Mouse (Mus musculus) c-Kit-negative CD71-positive TER-119-positive erythroid progenitor cells, embryonic 14.5 days (primary cell): ENCODE results near the gene Mylk.

Source experiments
- DNase-seq: peaks from one replicate; pipeline ENCODE4 v3.0.0-alpha.2; 2013; ENCODE audit warnings: low read depth, low spot score

The Mylk gene

DNA sequence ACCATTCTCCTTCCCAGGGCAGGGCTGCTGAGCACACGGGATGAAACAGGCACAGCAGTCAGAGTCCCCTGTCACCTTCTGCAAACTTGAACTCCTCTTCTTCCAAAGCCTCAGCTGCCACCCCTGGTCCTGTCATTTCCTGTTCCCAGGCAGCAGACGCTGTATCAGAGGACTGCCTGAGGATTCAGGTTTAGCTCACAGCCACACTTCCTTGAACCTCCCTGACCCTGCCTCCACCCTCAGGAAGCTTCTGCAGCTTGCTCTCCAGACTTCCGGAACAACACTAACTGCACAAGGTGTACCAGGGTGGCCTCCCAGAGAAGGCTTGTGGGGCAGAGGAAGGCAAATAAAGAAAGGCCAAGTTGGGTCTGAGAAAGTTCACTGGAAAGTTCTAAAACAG lies 102.6 kb downstream of the Mylk start:
- no peak for DNase-seq

DNA sequence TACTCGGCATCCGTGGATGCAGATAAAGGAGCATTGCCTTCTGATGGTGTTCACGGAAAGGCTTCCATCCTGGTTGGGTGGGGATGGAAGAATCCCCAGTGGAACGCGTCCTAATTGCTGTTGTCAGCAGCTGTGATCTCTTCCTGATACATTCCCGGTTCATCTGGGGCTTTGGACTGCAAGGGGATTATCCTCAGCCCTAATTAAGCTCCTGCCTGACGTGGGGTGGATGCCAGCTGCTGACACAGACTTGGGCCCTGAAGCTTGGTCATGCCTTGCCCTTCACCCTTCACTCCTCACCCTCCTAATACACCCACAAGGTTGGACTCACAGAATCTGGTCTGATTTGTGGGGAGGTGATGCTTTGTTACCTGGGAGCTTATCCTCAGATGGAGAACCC lies 109.1 kb downstream of the Mylk start:
- no peak for DNase-seq

DNA sequence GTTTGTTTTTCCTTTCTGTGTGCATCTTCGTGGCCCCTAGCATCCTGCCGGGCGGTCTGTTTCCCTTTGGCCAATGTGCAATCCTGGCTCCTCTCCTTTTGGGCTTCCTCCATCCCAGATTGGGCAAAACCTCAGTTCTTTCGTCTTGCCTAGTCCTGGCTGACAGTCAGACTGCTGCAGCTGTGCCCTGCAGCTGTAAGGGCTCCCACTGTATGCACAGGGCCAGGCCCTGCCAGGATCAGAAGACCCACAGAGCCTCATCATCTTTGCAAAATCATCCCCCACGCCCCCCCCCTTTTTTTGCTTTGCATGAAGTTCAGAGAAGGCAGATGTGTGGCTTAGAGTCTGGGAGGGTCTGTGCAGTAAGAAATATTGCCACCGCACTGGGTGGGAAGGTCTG lies 110.1 kb downstream of the Mylk start:
- no peak for DNase-seq

DNA sequence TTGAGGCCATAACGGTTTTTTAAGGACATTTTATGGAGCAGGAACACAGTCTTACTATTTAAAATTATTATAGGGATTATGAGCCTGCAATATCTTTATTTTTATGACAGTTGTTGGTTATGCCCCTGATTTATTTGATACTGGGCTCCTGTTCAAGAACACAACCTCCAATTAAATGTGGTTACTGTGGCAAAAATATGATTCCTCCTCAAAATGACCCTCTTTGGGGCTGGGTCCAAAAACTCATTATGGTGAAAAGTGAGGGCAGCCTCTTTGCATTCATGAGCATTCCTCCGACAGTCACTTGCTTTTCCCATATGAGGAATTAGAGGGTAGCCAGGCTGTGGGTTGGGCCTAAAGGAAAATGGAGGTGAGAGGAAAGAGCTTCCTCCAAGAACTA lies 110.7 kb downstream of the Mylk start:
- DNase-seq, result no peak

DNA sequence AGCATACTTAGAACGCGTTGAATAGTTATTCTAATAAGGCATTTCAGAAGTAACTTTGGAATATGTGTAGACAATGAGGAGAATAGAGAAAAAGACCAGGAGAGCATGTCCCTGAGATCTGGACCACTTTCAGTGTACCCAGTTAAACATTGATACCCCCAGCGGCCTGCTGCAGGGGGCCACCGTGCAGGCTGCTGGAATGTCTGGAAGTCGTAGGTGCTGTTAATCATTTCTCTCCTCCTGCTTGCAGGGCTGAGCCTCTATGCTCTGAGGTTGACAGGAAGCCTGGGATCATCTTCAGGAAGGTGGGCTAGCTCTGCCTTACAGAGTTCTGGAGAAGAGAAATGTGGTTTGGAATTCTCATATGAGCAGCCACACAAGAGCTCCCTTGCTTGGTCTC lies 112.6 kb downstream of the Mylk start:
- DNase-seq, result no peak

DNA sequence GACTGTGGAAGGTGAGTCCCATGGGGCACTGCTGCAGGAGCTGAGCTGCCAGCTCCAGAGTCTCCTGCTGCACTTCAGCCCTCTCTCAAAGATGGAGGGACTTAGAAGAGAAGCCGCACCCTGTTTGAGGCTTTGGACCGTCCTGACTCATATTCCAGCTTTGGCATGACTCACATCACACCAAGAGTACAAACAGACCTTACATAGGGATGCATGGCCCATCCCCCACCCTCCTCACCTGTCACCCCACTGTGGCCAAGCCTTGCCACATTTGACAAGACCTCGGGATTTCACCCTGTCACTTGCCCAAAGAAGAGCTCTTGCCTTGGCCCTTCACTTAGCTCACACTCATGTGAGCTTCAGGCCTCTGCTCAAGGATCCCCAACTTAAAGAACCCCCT lies 115.8 kb downstream of the Mylk start:
- DNase-seq, result no peak

DNA sequence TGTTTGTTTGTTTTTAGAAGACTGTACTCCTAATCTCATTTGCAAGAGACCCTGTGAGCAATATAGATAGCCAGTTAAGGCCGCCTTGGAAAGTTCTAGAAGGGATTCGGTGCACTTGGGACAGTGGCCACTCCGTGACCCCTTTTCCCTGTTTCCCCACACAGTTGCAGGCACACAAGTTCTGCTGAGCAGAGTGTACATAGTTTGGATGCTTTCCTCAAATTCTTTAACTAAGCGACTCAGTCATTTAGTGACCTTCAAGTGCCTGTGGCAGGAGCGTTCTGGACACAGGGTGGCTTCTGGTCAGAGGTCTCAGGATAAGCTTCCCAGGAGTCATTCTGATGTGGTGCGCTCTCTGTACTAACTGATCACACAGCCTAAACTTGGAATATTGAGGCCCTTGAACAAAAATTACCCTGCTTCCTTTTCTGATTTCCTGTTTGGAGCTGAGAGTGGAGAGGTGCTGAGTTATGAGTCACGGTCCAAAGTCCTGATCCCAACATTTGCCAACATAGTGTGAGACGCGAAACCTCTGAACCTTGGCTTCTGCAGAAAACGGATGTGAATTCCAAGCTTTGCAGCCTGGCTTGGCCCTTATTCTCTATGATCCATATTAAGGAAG lies 116.8 kb downstream of the Mylk start:
- DNase-seq, result no peak

DNA sequence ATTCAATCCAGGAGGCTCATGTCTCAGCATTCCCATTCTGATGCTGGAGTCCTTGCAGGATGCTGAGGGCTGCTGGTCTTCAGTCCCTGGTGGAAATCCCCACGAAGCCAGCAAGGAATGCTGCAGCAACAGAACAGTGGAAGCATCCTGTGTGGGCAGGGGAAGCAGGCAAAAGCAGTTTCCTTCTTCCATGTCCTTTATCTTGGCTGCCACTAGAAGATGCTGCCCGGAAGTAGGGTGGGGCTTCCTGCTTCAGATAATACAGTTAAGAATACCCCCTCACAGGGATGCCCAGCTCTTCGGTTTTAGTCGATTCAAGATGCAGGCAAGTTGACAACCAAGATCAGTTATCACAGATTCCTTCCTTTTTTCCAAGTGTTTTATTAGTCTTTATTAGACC lies 120.4 kb downstream of the Mylk start:
- no peak for DNase-seq

DNA sequence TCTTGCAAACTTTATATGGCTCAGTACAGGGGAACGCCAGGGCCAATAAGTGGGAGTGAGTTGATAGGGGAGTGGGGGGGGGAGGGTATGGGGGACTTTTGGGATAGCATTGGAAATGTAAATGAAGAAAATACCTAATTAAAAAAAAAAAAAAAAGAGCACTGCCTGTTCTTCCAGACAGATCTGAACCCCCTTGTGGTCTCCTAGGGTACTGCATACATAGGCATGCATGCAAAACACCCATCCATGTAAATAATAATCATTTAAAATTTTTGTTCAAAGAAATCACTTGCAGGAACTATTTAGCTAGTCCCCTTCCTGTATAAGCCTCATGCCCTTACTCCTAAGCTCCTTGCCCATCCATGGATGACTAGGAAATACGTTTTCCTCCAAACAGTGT lies 122.2 kb downstream of the Mylk start:
- DNase-seq, result no peak

DNA sequence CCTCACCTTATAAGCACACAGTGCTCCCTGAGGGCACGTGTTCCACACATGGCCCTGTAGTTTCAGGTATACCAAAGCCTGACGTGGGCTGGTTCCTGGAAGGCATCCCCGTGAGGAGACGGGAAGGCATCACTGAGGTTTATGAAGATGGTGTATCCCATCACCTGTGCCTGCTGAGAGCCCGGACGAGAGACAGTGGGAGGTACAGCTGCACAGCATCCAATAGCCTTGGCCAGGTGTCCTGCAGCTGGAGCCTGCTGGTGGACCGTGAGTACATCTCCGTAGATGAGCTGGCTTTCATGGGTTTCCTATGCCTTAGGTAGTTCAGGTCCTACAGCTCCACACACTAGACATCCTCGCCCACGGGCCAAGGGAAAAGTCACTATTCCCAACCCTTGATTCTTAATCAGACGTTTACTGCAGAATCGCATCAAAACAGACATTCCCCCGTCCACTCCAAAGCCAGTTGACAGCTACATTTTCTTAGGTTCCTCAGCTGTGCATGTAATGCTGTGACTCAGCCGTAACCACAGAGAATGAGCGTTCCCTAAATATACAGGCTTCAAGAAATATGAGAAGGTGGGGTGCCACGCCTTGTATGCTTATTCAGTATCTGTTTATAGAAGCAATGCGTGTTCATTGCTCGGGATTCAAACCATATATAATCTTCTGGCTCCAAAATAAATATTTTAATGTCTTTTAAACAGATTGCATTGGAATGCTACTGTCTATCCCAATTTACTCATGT lies 135.2 kb downstream of the Mylk start:
- DNase-seq, result no peak

DNA sequence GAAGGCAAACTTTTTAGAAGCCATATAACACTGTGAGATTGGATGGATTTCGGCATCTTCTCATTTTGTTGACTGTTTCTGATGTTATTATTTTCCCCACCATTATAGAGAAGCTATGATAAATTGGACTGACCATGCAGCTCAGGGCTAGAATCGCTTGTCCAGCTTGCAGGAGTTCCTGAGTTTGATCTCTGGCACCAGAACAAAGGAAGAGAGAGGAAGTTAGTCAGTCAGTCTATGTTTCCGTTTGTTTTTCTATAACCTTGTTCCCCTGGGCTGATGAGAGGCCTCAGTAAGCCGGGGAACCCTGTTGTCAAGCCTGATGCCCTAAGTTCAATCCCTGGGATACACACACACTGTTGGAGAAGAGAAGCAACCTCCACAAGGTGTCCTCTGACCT lies 135.8 kb downstream of the Mylk start:
- DNase-seq, result no peak

DNA sequence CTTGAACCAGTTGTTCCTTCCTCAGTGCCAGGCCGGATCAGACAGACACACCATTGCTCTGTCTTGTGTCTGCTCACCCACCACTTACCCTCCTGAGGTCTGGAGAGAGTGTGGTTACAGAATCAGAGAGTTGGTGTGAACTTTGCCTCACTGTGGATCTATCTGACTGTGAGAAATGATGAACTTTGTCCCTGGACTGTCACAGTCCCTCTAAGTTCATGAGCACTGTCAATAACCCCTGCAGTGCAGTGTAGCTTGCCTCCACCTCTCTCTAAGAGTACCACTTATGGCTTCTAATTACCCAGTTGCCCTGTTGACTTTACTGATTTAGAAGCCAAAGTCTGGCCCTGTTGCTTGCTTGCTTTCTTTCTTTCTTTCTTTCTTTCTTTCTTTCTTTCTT lies 142.0 kb downstream of the Mylk start:
- DNase-seq, result no peak

DNA sequence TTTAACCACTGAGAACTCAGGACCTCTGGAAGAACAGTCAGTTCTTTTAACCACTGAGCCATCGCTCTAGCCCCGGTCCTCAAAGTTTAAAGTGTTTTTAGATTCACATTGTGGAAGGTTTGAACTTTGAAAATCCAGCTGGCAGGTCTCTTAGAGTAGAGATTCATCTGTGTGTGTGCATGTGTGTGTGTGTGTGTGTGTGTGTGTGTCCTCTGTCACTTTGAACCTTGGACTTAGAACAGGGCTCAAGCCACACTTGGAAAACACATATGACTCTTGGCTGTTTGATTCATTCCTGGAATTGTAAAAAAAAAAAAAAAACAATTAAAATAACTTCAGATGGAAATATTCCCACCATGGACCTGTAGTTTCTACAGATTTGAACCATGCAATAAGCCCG lies 149.0 kb downstream of the Mylk start:
- no peak for DNase-seq

DNA sequence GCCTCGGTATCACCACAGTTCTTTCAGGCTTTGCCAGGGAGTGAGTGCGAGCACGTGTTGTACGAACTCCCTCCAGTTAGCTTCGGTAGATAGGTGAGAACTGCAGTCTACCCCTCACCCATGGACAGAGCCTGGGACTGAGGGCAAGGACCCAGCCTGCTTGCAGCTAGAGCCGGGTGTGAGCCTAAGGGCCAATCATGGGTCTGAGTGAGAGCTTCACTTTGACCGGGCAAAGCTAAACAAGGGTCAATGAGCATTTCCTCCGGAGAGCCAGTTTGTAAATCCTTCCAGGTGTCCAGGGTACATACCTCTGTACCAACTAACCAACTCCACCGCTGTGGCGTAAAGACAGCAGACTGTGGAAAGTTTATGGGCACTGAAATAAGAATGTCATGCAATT lies 150.9 kb downstream of the Mylk start:
- no peak for DNase-seq

DNA sequence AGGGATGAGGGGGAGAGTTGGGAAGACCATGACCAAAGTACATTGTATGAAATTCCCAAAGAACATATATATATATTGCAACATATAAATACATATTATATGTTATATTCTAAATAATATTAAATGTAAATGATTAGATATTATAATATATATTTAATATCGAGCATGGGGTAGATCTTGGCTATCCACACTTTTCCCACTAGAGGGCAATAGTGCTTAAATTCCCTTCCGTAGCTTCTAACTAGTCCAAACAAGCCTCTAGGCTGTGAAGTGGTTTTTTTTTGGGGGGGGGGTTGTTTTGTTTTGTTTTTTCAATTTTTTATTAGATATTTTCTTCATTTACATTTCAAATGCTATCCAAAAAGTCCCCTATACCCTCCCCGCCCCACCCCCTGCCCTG lies 152.0 kb downstream of the Mylk start:
- DNase-seq, result no peak

DNA sequence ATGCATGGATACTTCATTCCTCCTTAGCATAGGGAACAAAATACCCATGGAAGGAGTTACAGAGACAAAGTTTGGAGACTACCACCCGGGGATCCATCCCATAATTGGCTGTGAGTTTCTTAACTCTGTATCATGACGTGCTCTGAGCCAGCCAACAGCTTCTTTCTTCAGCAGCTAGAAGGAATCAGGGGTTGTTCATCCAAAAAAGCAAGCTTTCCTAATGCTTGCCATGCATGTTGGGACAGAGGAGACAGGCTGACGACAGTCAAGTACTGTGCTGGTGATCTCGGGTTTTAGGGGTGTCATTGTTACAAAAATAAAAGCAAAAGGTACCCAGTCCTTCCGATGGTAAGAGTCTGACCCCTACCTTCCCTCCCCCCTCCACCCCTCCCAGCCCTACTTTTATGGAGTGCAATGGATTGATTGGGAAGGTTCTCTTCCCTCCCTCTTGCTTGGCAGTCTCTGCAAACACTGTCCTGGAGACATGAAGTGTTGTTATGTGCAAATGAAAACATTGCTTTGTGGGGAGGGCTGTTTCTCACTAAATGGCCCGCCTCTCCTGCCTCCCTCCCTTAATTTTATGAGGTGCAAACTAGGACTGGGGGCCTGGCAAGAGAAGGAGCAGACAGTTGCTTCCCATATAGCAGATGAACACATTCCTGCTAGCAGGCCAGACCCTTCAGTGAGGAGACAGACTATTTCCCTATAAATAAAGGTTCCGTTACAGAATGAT lies 153.2 kb downstream of the Mylk start:
- DNase-seq, result no peak

DNA sequence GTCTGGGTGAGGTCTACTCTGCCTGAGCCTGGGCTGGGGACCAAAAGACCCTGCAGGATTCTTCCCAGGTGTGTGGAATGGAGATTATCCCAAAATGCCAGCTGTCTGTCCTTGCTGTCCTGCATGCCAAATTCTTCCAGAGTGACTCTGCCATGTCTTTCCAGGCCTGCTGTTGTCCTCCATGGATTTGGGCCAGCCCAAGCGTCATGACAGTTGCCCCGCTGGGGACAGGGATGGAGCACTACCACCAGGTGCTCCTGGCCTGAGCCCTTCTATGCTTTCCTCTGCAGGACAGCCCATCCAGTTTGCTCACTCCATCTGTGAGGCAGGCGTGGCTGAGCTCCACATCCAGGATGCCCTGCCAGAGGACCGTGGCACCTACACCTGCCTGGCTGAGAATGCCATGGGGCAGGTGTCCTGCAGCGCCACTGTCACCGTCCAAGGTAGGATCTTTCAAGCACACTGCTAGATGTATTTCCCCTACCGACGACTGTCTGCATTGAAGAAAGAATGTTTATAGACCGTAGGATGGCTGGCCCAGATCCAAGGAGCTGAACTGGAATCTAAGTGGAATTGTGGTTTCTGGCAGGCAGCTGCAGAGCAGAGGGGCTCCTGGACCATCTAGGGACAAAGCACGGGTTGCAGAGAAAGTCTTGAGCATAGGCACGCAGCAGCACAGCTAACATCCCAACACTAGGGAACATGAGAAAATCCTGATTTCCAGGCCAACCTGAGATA lies 154.2 kb downstream of the Mylk start:
- DNase-seq, result no peak

DNA sequence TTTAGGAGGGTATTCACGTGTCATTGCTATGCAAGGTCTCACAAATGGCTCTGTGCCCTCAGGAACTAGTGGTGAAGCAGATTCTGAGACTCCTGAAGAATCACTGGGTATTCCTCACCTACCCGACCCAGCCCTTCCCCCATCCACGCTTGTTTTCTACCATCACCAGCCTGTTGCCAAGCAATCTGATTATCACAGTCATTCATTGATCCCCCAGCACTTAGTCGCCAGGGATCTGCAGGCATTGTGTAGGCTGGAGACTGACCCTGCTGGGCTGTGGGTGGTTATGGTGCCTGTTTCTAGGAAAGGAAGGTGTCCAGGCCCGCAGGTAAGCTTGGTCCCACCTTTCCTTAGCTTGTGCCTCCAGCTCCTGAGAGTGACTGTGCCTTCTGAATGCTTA lies 155.0 kb downstream of the Mylk start:
- no peak for DNase-seq

DNA sequence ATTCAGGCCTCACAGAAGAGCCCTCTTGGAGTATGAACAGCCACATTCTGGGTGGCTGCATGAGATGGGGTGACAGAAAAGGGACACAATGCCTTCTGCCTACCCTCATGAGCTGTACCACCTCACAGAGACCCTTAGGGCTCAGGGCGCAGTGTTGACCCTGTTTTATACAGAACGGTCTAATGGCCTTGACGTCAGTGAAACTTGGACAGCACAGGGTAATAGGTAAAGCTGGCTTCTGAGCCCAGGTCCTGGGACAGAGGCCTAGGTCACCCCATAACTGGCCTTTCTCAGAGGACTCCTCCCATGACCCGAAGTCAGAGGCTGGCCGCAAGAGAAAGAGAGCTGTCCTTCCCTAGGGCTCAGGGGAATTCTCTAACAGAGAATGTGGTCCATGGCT lies 155.5 kb downstream of the Mylk start:
- DNase-seq, result no peak

DNA sequence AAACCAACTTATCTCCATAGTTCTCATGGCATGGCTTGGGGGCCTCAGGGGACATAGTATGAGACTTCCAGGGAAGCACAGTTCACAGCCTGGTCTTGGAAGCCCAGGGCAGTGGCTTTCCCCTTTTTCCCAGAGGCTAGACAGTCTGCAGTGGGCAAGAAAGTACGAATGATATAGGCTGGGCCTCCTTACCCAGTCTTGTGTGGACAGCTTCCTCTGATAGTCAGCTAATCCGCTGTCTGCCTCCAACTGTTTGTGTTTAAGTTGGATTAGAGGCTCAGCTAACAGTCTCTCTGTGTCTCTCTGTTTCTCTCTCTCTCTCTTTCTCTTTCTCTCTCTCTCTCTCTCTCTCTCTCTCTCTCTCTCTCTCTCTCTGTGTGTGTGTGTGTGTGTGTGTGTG lies 156.0 kb downstream of the Mylk start:
- no peak for DNase-seq

DNA sequence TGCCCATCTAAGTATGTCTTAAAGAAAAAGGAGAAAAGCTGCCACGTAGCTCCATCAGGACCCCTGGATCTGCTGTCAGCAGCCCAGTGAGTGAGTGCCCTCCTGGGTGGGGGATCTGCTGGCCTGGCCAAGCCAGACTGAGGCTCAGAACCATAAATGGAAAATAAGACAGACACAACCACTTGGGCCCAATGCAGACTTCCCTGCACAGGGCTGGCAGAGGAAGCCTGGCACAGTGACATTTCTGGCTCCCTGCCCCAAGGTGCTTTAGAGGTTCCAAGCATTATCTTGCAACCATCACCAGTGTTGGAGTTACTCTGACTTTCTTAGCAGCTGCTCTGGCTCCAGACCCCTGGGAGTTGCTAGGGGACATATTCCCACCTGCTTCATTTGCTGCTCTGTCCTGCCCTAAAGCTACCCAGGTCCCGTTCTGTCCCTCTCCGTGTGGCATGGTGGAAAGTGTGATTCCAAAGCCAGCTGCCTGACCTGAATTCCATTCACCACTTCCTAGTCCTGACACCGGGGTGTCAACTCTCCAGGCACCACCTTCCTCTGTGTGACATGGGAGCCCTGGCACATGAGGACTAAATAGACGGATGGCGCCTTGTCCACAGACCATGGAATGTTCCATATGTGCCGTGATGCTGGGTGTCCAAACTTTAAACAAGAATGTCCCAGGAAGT lies 156.7 kb downstream of the Mylk start:
- DNase-seq, result no peak

DNA sequence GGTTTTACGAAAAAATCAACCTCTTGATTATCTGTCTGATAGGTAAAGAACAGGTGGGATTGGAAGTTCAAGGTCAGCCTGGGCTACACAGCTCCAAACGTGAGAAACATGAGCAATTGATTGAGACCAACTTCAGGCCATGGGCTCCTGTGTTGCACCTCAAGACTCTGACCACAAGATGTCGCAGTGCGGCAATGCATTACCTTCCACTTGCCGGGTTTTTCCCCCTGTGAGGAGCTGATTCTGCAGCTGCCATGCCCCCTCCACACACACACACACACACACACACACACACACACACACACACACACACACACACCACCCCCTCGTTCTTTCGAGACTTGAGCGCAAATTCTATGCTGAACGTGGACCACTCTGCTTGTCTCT lies 157.3 kb downstream of the Mylk start:
- no peak for DNase-seq
